In the genomic region with DNA sequence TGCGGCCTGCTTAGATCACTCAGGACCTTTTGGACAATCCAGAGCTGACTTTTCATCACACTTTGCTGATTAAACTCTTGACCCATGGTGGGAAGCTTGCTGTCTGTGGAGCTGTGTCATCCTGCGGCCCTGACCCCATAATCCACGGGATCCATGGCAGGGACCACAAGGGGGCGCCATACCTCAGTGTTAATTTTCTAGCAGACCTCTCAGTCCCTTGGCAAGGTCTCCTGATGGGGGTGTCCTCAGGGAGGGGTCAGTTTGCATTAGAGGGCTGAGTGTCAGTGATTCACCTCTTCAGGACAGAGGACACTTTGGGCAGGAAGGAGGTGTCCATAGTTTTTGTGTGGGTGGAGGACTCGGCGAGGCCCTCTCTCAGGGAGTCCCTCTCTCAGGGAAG, we compare ENCODE assay signal across 8 mouse cellular contexts.
DNase-seq lines count a peak whose midpoint lies in the region; ATAC-seq lines count a peak whose summit lies in the region.

No protein-coding gene starts in this region.

- WGBS in forebrain, embryonic 14.5 days: 43% methylated on average over 6 of the region's 6 CpGs
- 47% methylated on average over 6 of the region's 6 CpGs for WGBS in forebrain, embryonic 13.5 days

- H3K9ac ChIP-seq in forebrain, embryonic 14.5 days (ENCODE audit: low read length): no peak overlapping the region
- no peak overlapping the region for H3K9ac ChIP-seq in forebrain, embryonic 13.5 days

- no peaks in the 10 kb centered on the region for H3K27me3 ChIP-seq in forebrain, embryonic 14.5 days (replicated peaks; ENCODE audit: control insufficient read depth, insufficient read depth, low read length)
- H3K27me3 ChIP-seq in forebrain, embryonic 13.5 days: no peaks in the 10 kb centered on the region

- no peak for ATAC-seq in forebrain, embryonic 14.5 days
- no peak; the same call in 1 of the 2 replicates for ATAC-seq in forebrain, embryonic 13.5 days
- no peak for ATAC-seq in monocyte, adult 5-6 weeks (replicated peaks; ENCODE audit: insufficient number of reproducible peaks, low FRiP score, low TSS enrichment, poor library complexity, severe bottlenecking)

- no peak overlapping the region for H3K27ac ChIP-seq in forebrain, embryonic 14.5 days (ENCODE audit: low read depth, low read length)
- no peak overlapping the region for H3K27ac ChIP-seq in forebrain, embryonic 13.5 days

- no peak overlapping the region for H3K4me2 ChIP-seq in forebrain, embryonic 14.5 days (ENCODE audit: low read length)
- no peak overlapping the region for H3K4me2 ChIP-seq in forebrain, embryonic 13.5 days

- H3K36me3 ChIP-seq in forebrain, embryonic 14.5 days (ENCODE audit: control insufficient read depth, insufficient read depth, low read length): no peaks in the 10 kb centered on the region
- no peaks in the 10 kb centered on the region for H3K36me3 ChIP-seq in forebrain, embryonic 13.5 days (ENCODE audit: poor library complexity, severe bottlenecking)

- no peak overlapping the region for H3K4me3 ChIP-seq in forebrain, embryonic 14.5 days (ENCODE audit: low read depth, low read length)
- no peak overlapping the region for H3K4me3 ChIP-seq in forebrain, embryonic 13.5 days

- no peaks in the 10 kb centered on the region for H3K4me1 ChIP-seq in forebrain, embryonic 14.5 days (ENCODE audit: control insufficient read depth, insufficient read depth, low read length)
- no peaks in the 10 kb centered on the region for H3K4me1 ChIP-seq in forebrain, embryonic 13.5 days

- H3K9me3 ChIP-seq in forebrain, embryonic 14.5 days (replicated peaks; ENCODE audit: control insufficient read depth, low read length): no peaks in the 10 kb centered on the region
- no peaks in the 10 kb centered on the region for H3K9me3 ChIP-seq in forebrain, embryonic 13.5 days (replicated peaks)

- peak; percentile 31 for DNase-seq in forebrain, embryonic 14.5 days (ENCODE audit: low spot score)
- DNase-seq in right cerebral cortex, postnatal 4 days: peak; percentile 59
- DNase-seq in right cerebral cortex, adult 2 months (ENCODE audit: low spot score in 2 of 2): no peak
- peak; percentile 76 to 79 for DNase-seq in cerebellum, postnatal 10 days
- peak; percentile 78 for DNase-seq in kidney, postnatal 10 days
- DNase-seq in natural killer cell, adult 2 months (ENCODE audit: low spot score in 2 of 2): peak; percentile 23 to 39

Comparison
In these comparisons a context has a peak if more than half of its experiments do, and no peak if none do; other contexts are left out.
1. DNase-seq: peak in forebrain, embryonic 14.5 days (single experiment), right cerebral cortex, postnatal 4 days (single experiment), cerebellum, postnatal 10 days (2 of 2), kidney, postnatal 10 days (single experiment) and natural killer cell, adult 2 months (2 of 2); none in right cerebral cortex, adult 2 months (0 of 2).